Mouse (Mus musculus): ENCODE results near the gene Kdm5c.

GRCm38 (mm10) chrX:152234125-152234524 is 1.3 kb downstream of the Kdm5c start:
- no peak for TF ChIP-seq CTCF (IDR thresholded peaks at IDR 0.05; ENCODE audit: control insufficient read depth, insufficient read depth, low read length)
- TF ChIP-seq POLR2A (IDR thresholded peaks at IDR 0.05; ENCODE audit: borderline replicate concordance, control insufficient read depth, low read depth, low read length), result no peak
